Mouse (Mus musculus): ENCODE measurements around the gene Bloc1s1.

GRCm38 (mm10) chr10:128913696-128914095, 10.1 kb downstream of the Bloc1s1 start:
- peak; percentile 71 for TF ChIP-seq POLR2A (IDR thresholded peaks at IDR 0.05; ENCODE audit: insufficient read length, low read depth)
- TF ChIP-seq USF1 (IDR thresholded peaks at IDR 0.05; ENCODE audit: low read depth), result no peak
